In the genomic region with DNA sequence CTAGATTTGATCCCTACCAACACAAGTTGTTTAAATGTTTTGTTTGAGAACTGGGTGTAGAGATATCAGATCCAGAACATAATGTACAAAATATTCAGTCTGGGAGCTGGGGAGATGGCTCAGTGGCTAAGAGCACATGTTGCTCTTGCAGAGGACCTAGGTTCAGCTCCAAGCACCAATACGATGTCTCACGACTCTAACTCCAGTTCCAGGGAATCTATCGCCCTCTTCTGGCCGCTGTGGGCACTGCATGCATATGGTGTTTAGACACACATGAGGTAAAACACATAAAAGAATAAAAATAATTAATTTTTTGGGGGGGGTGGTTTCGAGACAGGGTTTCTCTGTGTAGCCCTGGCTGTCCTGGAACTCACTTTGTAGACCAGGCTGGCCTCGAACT, we compare ENCODE assay signal across 10 mouse cellular contexts. TPM values are rescaled to one million over a fixed set of nuclear protein-coding genes. Genes with fewer than 3 reads are reported as not detected.
DNase-seq lines count a peak whose midpoint lies in the region; ATAC-seq and TF ChIP-seq lines count a peak whose summit lies in the region.
"Had no signal": no experiment of that assay in that cellular context is flagged by ENCODE, and none has a peak within 500 bp of the region (broad histone marks: within the 10 kb centered on the region; RNA-seq: fewer than 3 reads in every experiment).

No protein-coding gene starts in this region.

- no peak for TF ChIP-seq EP300 in liver, postnatal 0 days (IDR thresholded peaks at IDR 0.05; ENCODE audit: low read depth)

- H3K36me3 ChIP-seq in hindbrain, embryonic 10.5 days = no peaks in the 10 kb centered on the region
- no peaks in the 10 kb centered on the region for H3K36me3 ChIP-seq in hindbrain, embryonic 14.5 days (replicated peaks; ENCODE audit: control insufficient read depth, insufficient read depth)
- no peaks in the 10 kb centered on the region for H3K36me3 ChIP-seq in liver, postnatal 0 days (replicated peaks; ENCODE audit: insufficient read depth, low read length)
- no peaks in the 10 kb centered on the region for H3K36me3 ChIP-seq in testis, adult 2 months (ENCODE audit: control insufficient read depth, insufficient read depth, low read length)
- H3K36me3 ChIP-seq in forebrain, embryonic 12.5 days (replicated peaks) = no peaks in the 10 kb centered on the region
- H3K36me3 ChIP-seq: embryonic facial prominence, embryonic 15.5 days; limb, embryonic 13.5 days had no signal

- H3K4me1 ChIP-seq in hindbrain, embryonic 10.5 days (replicated peaks) = no peaks in the 10 kb centered on the region
- H3K4me1 ChIP-seq in hindbrain, embryonic 14.5 days (replicated peaks; ENCODE audit: control insufficient read depth, insufficient read depth, low read length) = no peaks in the 10 kb centered on the region
- H3K4me1 ChIP-seq in liver, postnatal 0 days (ENCODE audit: insufficient read depth) = peaks cover 20% of the 10 kb centered on the region
- H3K4me1 ChIP-seq in testis, adult 2 months (ENCODE audit: control insufficient read depth, insufficient read depth, low read length) = peaks cover 7% of the 10 kb centered on the region
- H3K4me1 ChIP-seq in forebrain, embryonic 12.5 days = no peaks in the 10 kb centered on the region

- H3K27ac ChIP-seq in hindbrain, embryonic 10.5 days = no peak overlapping the region
- no peak overlapping the region for H3K27ac ChIP-seq in hindbrain, embryonic 14.5 days
- no peak overlapping the region for H3K27ac ChIP-seq in liver, postnatal 0 days (ENCODE audit: low read depth)
- H3K27ac ChIP-seq in testis, adult 2 months (ENCODE audit: control insufficient read depth, insufficient read depth, low read depth, low read length) = no peak overlapping the region
- H3K27ac ChIP-seq in forebrain, embryonic 12.5 days = no peak overlapping the region
- H3K27ac ChIP-seq: embryonic facial prominence, embryonic 15.5 days; limb, embryonic 13.5 days had no signal

- peak; percentile 81 for TF ChIP-seq CTCF in liver, postnatal 0 days (IDR thresholded peaks at IDR 0.05; ENCODE audit: low read depth)
- peak; percentile 84; the same call in 1 of the 2 replicates for TF ChIP-seq CTCF in testis, adult 2 months (IDR thresholded peaks at IDR 0.05; ENCODE audit: control insufficient read depth, insufficient read depth, insufficient replicate concordance, low read depth, low read length)

- 43% methylated on average over 6 of the region's 6 CpGs for WGBS in hindbrain, embryonic 10.5 days
- WGBS in hindbrain, embryonic 14.5 days = 53% methylated on average over 6 of the region's 6 CpGs
- 51% methylated on average over 6 of the region's 6 CpGs for WGBS in liver, postnatal 0 days (ENCODE audit: insufficient replicate concordance)
- WGBS in forebrain, embryonic 12.5 days = 53% methylated on average over 6 of the region's 6 CpGs

- no peak overlapping the region for H3K4me2 ChIP-seq in hindbrain, embryonic 14.5 days (replicated peaks)
- H3K4me2 ChIP-seq in liver, postnatal 0 days (ENCODE audit: low read depth, low read length) = no peak overlapping the region
- no peak overlapping the region for H3K4me2 ChIP-seq in forebrain, embryonic 12.5 days
- H3K4me2 ChIP-seq: embryonic facial prominence, embryonic 15.5 days; limb, embryonic 13.5 days had no signal

- no peak for TF ChIP-seq POLR2A in testis, adult 2 months (IDR thresholded peaks at IDR 0.05; ENCODE audit: control insufficient read depth, low read depth, low read length)

- H3K9me3 ChIP-seq in hindbrain, embryonic 10.5 days = no peaks in the 10 kb centered on the region
- no peaks in the 10 kb centered on the region for H3K9me3 ChIP-seq in hindbrain, embryonic 14.5 days (ENCODE audit: control insufficient read depth, low read length)
- H3K9me3 ChIP-seq in liver, postnatal 0 days (ENCODE audit: low read length) = no peaks in the 10 kb centered on the region
- H3K9me3 ChIP-seq in forebrain, embryonic 12.5 days = no peaks in the 10 kb centered on the region
- H3K9me3 ChIP-seq: embryonic facial prominence, embryonic 15.5 days; limb, embryonic 13.5 days had no signal

- no peak for ATAC-seq in hindbrain, embryonic 14.5 days (ENCODE audit: low FRiP score)
- no peak for ATAC-seq in liver, postnatal 0 days
- ATAC-seq in forebrain, embryonic 12.5 days (ENCODE audit: low FRiP score) = no peak

- H3K4me3 ChIP-seq in hindbrain, embryonic 10.5 days = no peak overlapping the region
- H3K4me3 ChIP-seq in hindbrain, embryonic 14.5 days (replicated peaks; ENCODE audit: low read length) = no peak overlapping the region
- no peak overlapping the region for H3K4me3 ChIP-seq in liver, postnatal 0 days (ENCODE audit: low read depth, low read length)
- H3K4me3 ChIP-seq in testis, adult 2 months (ENCODE audit: control insufficient read depth, low read depth, low read length) = no peak overlapping the region
- H3K4me3 ChIP-seq in forebrain, embryonic 12.5 days (replicated peaks) = no peak overlapping the region
- H3K4me3 ChIP-seq: embryonic facial prominence, embryonic 15.5 days; limb, embryonic 13.5 days had no signal

- peak; percentile 48 for DNase-seq in hindbrain, embryonic 10.5 days (ENCODE audit: low spot score)
- DNase-seq in hindbrain, embryonic 14.5 days (ENCODE audit: low spot score) = no peak
- DNase-seq in B cell, adult 2 months = peak; percentile 87 to 88
- peak; percentile 59 for DNase-seq in MEL-GATA-1-ER (ENCODE audit: extremely low read depth, low read depth)
- DNase-seq in liver, postnatal 0 days = peak; percentile 69
- no peak for DNase-seq in gastrocnemius, postnatal 4 days (ENCODE audit: low spot score in 2 of 2)

- no peaks in the 10 kb centered on the region for H3K27me3 ChIP-seq in hindbrain, embryonic 10.5 days (ENCODE audit: insufficient read depth, poor library complexity, severe bottlenecking)
- H3K27me3 ChIP-seq in hindbrain, embryonic 14.5 days (ENCODE audit: control insufficient read depth, insufficient read depth, low read length) = no peaks in the 10 kb centered on the region
- no peaks in the 10 kb centered on the region for H3K27me3 ChIP-seq in liver, postnatal 0 days (ENCODE audit: insufficient read depth, low read length)
- no peaks in the 10 kb centered on the region for H3K27me3 ChIP-seq in testis, adult 2 months (ENCODE audit: control insufficient read depth, insufficient read depth, low read length)
- H3K27me3 ChIP-seq in forebrain, embryonic 12.5 days = no peaks in the 10 kb centered on the region
- H3K27me3 ChIP-seq: embryonic facial prominence, embryonic 15.5 days; limb, embryonic 13.5 days had no signal

- no peak overlapping the region for H3K9ac ChIP-seq in hindbrain, embryonic 14.5 days
- H3K9ac ChIP-seq in liver, postnatal 0 days (replicated peaks) = no peak overlapping the region
- H3K9ac ChIP-seq in forebrain, embryonic 12.5 days = no peak overlapping the region
- H3K9ac ChIP-seq: embryonic facial prominence, embryonic 15.5 days; limb, embryonic 13.5 days had no signal

RNA-seq across cellular contexts. Expression of gene Katnal1, which starts 23.3 kb away (rescaled TPM):
- polyA plus RNA-seq in hindbrain, embryonic 10.5 days (2016; fragmentation: Nextera tagmentation; extraction: Ambion mirVana) = 22.4 and 23.6 TPM in 2 replicates
- polyA plus RNA-seq in hindbrain, embryonic 14.5 days (2014; fragmentation: Nextera tagmentation; extraction: Ambion mirVana) = 38.0 and 40.9 TPM in 2 replicates
- polyA plus RNA-seq in liver, postnatal 0 days (2015; fragmentation: Nextera tagmentation; extraction: Ambion mirVana) = 4.3 and 4.8 TPM in 2 replicates
- 47.1 and 48.3 TPM in 2 replicates for polyA plus RNA-seq in testis, adult 2 months (2012; rRNA removed)
- polyA plus RNA-seq in forebrain, embryonic 12.5 days (2016; fragmentation: Nextera tagmentation; extraction: Ambion mirVana) = 37.7 and 42.2 TPM in 2 replicates
- total RNA-seq in gastrocnemius, postnatal 4 days (2021) = 10 to 100 TPM; 10.4 to 12.4 TPM

RNA-seq across cellular contexts. Expression of gene Gm42791, which starts 42.5 kb away (rescaled TPM):
- 1.6 and 3.8 TPM in 2 replicates for polyA plus RNA-seq in hindbrain, embryonic 10.5 days (2016; fragmentation: Nextera tagmentation; extraction: Ambion mirVana)
- polyA plus RNA-seq in hindbrain, embryonic 14.5 days (2014; fragmentation: Nextera tagmentation; extraction: Ambion mirVana) = 0.33 and 2.6 TPM in 2 replicates
- polyA plus RNA-seq in liver, postnatal 0 days (2015; fragmentation: Nextera tagmentation; extraction: Ambion mirVana) = 0.42 TPM in 1 of 2 replicates, not detected in the other
- not detected in 2 replicates for polyA plus RNA-seq in testis, adult 2 months (2012; rRNA removed)
- 4.3 and 4.9 TPM in 2 replicates for polyA plus RNA-seq in forebrain, embryonic 12.5 days (2016; fragmentation: Nextera tagmentation; extraction: Ambion mirVana)
- total RNA-seq in gastrocnemius, postnatal 4 days (2021) = 1 to 10 TPM; 1.5 to 3.6 TPM

Comparison
In these comparisons a context has a peak if more than half of its experiments do, and no peak if none do; other contexts are left out.
1. DNase-seq: peak in hindbrain, embryonic 10.5 days (single experiment), B cell, adult 2 months (2 of 2), MEL-GATA-1-ER (single experiment) and liver, postnatal 0 days (single experiment); none in hindbrain, embryonic 14.5 days (single experiment) and gastrocnemius, postnatal 4 days (0 of 2).